ENCODE assay signal across 8 mouse cellular contexts in the genomic region with DNA sequence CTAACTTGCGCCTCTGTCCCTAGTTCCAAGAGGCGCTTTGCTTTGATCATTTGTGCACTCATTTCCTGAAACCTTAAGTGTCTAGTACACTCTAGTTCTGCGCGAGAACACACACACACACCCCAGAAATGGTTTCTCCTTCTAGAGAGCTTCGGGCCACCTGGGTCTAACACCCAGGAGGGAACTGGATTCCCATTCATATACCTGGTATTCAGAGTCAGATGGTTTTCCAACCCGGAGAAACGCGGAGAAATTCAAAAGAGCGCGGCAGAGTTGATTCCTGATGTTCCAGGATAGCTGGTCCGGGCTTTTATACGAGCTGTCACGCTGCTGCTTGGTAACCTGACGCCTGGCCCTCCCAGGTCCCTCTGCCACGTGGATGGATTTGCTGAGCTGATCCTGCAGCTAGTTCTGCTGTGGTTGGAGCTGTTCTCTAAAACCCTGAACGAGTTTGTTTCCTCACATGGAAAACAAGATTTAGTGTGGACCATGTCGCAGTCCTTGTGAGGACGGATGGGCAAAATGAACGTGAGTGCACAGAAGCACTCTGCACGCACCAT. TPM values are rescaled to one million over a fixed set of nuclear protein-coding genes. Genes with fewer than 3 reads are reported as not detected.
DNase-seq lines count a peak whose midpoint lies in the region; ATAC-seq and TF ChIP-seq lines count a peak whose summit lies in the region.

A gene (minus strand): TSS at position 285 of the 560 bp plus-strand sequence.

- peak within 1 kb of the TSS; percentile 56; the same call in 1 of the 2 replicates for H3K9ac ChIP-seq in forebrain, embryonic 12.5 days
- peak within 1 kb of the TSS; percentile 43 for H3K9ac ChIP-seq in intestine, embryonic 14.5 days (ENCODE audit: low read length)
- H3K9ac ChIP-seq in liver, postnatal 0 days (replicated peaks) = peak within 1 kb of the TSS; percentile 48; the same call in 1 of the 2 replicates
- peak within 1 kb of the TSS; percentile 70 for H3K9ac ChIP-seq in stomach, embryonic 16.5 days (ENCODE audit: low read length)

- 5% methylated on average over 20 of the region's 20 CpGs for WGBS in forebrain, embryonic 12.5 days
- 2% methylated on average over 20 of the region's 20 CpGs for WGBS in intestine, embryonic 14.5 days
- WGBS in liver, postnatal 0 days (ENCODE audit: insufficient replicate concordance) = 3% methylated on average over 20 of the region's 20 CpGs
- 3% methylated on average over 20 of the region's 20 CpGs for WGBS in stomach, embryonic 16.5 days

- peaks cover 8% of the 10 kb centered on the region for H3K4me1 ChIP-seq in testis, adult 2 months (ENCODE audit: control insufficient read depth, insufficient read depth, low read length)
- peaks cover 17% of the 10 kb centered on the region for H3K4me1 ChIP-seq in forebrain, embryonic 12.5 days
- H3K4me1 ChIP-seq in intestine, embryonic 14.5 days (replicated peaks; ENCODE audit: control insufficient read depth, insufficient read depth, low read length) = peaks cover 14% of the 10 kb centered on the region; the same call in 1 of the 2 replicates
- H3K4me1 ChIP-seq in liver, postnatal 0 days (ENCODE audit: insufficient read depth) = peaks cover 14% of the 10 kb centered on the region
- H3K4me1 ChIP-seq in stomach, embryonic 16.5 days (ENCODE audit: control insufficient read depth, insufficient read depth, low read length) = peaks cover 10% of the 10 kb centered on the region; the same call in 1 of the 2 replicates

- DNase-seq in testis, postnatal 10 days (ENCODE audit: low spot score) = no peak
- DNase-seq in intestine, embryonic 14.5 days (ENCODE audit: low spot score) = peak; percentile 75
- no peak for DNase-seq in liver, postnatal 0 days
- no peak for DNase-seq in ovary, postnatal 10 days (ENCODE audit: low spot score)
- no peak for DNase-seq in left cerebral cortex, adult 18-20 months (ENCODE audit: low spot score in 2 of 2)

- no peaks in the 10 kb centered on the region for H3K9me3 ChIP-seq in forebrain, embryonic 12.5 days
- no peaks in the 10 kb centered on the region for H3K9me3 ChIP-seq in intestine, embryonic 14.5 days (ENCODE audit: control insufficient read depth, low read length)
- no peaks in the 10 kb centered on the region for H3K9me3 ChIP-seq in liver, postnatal 0 days (ENCODE audit: low read length)
- H3K9me3 ChIP-seq in stomach, embryonic 16.5 days (replicated peaks; ENCODE audit: control insufficient read depth, low read length) = no peaks in the 10 kb centered on the region

- no peak within 1 kb of the TSS for H3K27ac ChIP-seq in testis, adult 2 months (ENCODE audit: control insufficient read depth, insufficient read depth, low read depth, low read length)
- no peak within 1 kb of the TSS for H3K27ac ChIP-seq in forebrain, embryonic 12.5 days
- H3K27ac ChIP-seq in intestine, embryonic 14.5 days (ENCODE audit: low read depth) = no peak within 1 kb of the TSS; the same call in 1 of the 2 replicates
- no peak within 1 kb of the TSS for H3K27ac ChIP-seq in liver, postnatal 0 days (ENCODE audit: low read depth)
- peak within 1 kb of the TSS; percentile 23 for H3K27ac ChIP-seq in stomach, embryonic 16.5 days (ENCODE audit: low read length)

- peak within 1 kb of the TSS; percentile 71 for H3K4me2 ChIP-seq in forebrain, embryonic 12.5 days
- H3K4me2 ChIP-seq in intestine, embryonic 14.5 days (ENCODE audit: low read length) = peak within 1 kb of the TSS; percentile 91
- peak within 1 kb of the TSS; percentile 93 for H3K4me2 ChIP-seq in liver, postnatal 0 days (ENCODE audit: low read depth, low read length)
- H3K4me2 ChIP-seq in stomach, embryonic 16.5 days (ENCODE audit: low read depth, low read length) = peak within 1 kb of the TSS; percentile 95

- TF ChIP-seq EP300 in liver, postnatal 0 days (IDR thresholded peaks at IDR 0.05; ENCODE audit: low read depth) = no peak

- peak within 1 kb of the TSS; percentile 63 for H3K4me3 ChIP-seq in testis, adult 2 months (ENCODE audit: control insufficient read depth, low read depth, low read length)
- peak within 1 kb of the TSS; percentile 52 for H3K4me3 ChIP-seq in forebrain, embryonic 12.5 days (replicated peaks)
- peak within 1 kb of the TSS; percentile 51 for H3K4me3 ChIP-seq in intestine, embryonic 14.5 days (ENCODE audit: low read depth, low read length)
- H3K4me3 ChIP-seq in liver, postnatal 0 days (ENCODE audit: low read depth, low read length) = peak within 1 kb of the TSS; percentile 58
- peak within 1 kb of the TSS; percentile 60 for H3K4me3 ChIP-seq in stomach, embryonic 16.5 days (replicated peaks; ENCODE audit: low read length)

- no peak for TF ChIP-seq CTCF in testis, adult 2 months (IDR thresholded peaks at IDR 0.05; ENCODE audit: control insufficient read depth, insufficient read depth, insufficient replicate concordance, low read depth, low read length)
- TF ChIP-seq CTCF in liver, postnatal 0 days (IDR thresholded peaks at IDR 0.05; ENCODE audit: low read depth) = no peak

- ATAC-seq in forebrain, embryonic 12.5 days (ENCODE audit: low FRiP score) = no peak
- no peak for ATAC-seq in intestine, embryonic 14.5 days (replicated peaks; ENCODE audit: low FRiP score, low TSS enrichment, low read depth)
- ATAC-seq in liver, postnatal 0 days = no peak
- ATAC-seq in stomach, embryonic 16.5 days (ENCODE audit: insufficient read depth, low FRiP score) = no peak

- no peaks in the 10 kb centered on the region for H3K27me3 ChIP-seq in testis, adult 2 months (ENCODE audit: control insufficient read depth, insufficient read depth, low read length)
- H3K27me3 ChIP-seq in forebrain, embryonic 12.5 days = peaks cover 55% of the 10 kb centered on the region
- peaks cover 23% of the 10 kb centered on the region; the same call in 1 of the 2 replicates for H3K27me3 ChIP-seq in intestine, embryonic 14.5 days (replicated peaks; ENCODE audit: control insufficient read depth, insufficient read depth, low read length)
- peaks cover 32% of the 10 kb centered on the region for H3K27me3 ChIP-seq in liver, postnatal 0 days (ENCODE audit: insufficient read depth, low read length)
- H3K27me3 ChIP-seq in stomach, embryonic 16.5 days (ENCODE audit: control insufficient read depth, insufficient read depth, low read length) = peaks cover 8% of the 10 kb centered on the region; the same call in 1 of the 2 replicates

- no peaks in the 10 kb centered on the region for H3K36me3 ChIP-seq in testis, adult 2 months (ENCODE audit: control insufficient read depth, insufficient read depth, low read length)
- no peaks in the 10 kb centered on the region for H3K36me3 ChIP-seq in forebrain, embryonic 12.5 days (replicated peaks)
- H3K36me3 ChIP-seq in intestine, embryonic 14.5 days (ENCODE audit: control insufficient read depth, insufficient read depth, low read length) = no peaks in the 10 kb centered on the region
- H3K36me3 ChIP-seq in liver, postnatal 0 days (replicated peaks; ENCODE audit: insufficient read depth, low read length) = no peaks in the 10 kb centered on the region
- no peaks in the 10 kb centered on the region for H3K36me3 ChIP-seq in stomach, embryonic 16.5 days (ENCODE audit: control insufficient read depth, insufficient read depth, low read length)

- TF ChIP-seq POLR2A in testis, adult 2 months (IDR thresholded peaks at IDR 0.05; ENCODE audit: control insufficient read depth, low read depth, low read length) = no peak

RNA-seq across cellular contexts. Expression of the gene that starts here (rescaled TPM):
- polyA plus RNA-seq in testis, adult 2 months (2012; rRNA removed) = 0.10 and 0.30 TPM in 2 replicates
- not detected in 2 replicates for polyA plus RNA-seq in forebrain, embryonic 12.5 days (2016; fragmentation: Nextera tagmentation; extraction: Ambion mirVana)
- polyA plus RNA-seq in intestine, embryonic 14.5 days (2014; fragmentation: Nextera tagmentation; extraction: Ambion mirVana) = 1.6 and 2.0 TPM in 2 replicates
- polyA plus RNA-seq in liver, postnatal 0 days (2015; fragmentation: Nextera tagmentation; extraction: Ambion mirVana) = 0.09 and 0.89 TPM in 2 replicates
- polyA plus RNA-seq in stomach, embryonic 16.5 days (2015; fragmentation: Nextera tagmentation; extraction: Ambion mirVana) = 0.56 and 0.59 TPM in 2 replicates
- total RNA-seq in left cerebral cortex, adult 18-20 months (2021) = under 1 TPM in 1 of 2 experiments, not detected in 1; 0.35 TPM
